Mouse (Mus musculus): ENCODE measurements at regions not wholly inside any gene's neighbourhood (a gene's known extent, or its start where the extent isn't known, plus 50 kb on each side); places are given as distances from the start of the nearest gene placed in this dataset.

GRCm38 (mm10) chr8:10840853-10841531 is 167.3 kb downstream of the Irs2 start:
- DNase-seq: no peak
- intact Hi-C loops (cut with DNase I; ENCODE audit: low total_unique reads): no loop called here

- intact Hi-C loops (cut with DNase I; ENCODE audit: low total_unique reads): no loop called here
- DNase-seq: no peak
Observed at GRCm38 (mm10) chr8:10840044-10840443, 168.2 kb downstream of the Irs2 start.

- intact Hi-C loops (cut with DNase I; ENCODE audit: low total_unique reads): loop anchor here (10.0 kb wide), 1 partner anchor 170 kb away; the partner anchor contains the start of gene Irs2
- no peak for DNase-seq
Observed at GRCm38 (mm10) chr8:10835054-10835453, 173.2 kb downstream of the Irs2 start.

GRCm38 (mm10) chr8:10831864-10832263 is 176.4 kb downstream of the Irs2 start:
- DNase-seq: no peak
- intact Hi-C loops (cut with DNase I; ENCODE audit: low total_unique reads): loop anchor here (10.0 kb wide), 1 partner anchor 173 kb away; the partner anchor contains the start of gene Irs2

GRCm38 (mm10) chr8:10831277-10831676 is 177.0 kb downstream of the Irs2 start:
- intact Hi-C loops (cut with DNase I; ENCODE audit: low total_unique reads): loop anchor here (10.0 kb wide), 1 partner anchor 174 kb away; the partner anchor contains the start of gene Irs2
- DNase-seq: no peak

- intact Hi-C loops (cut with DNase I; ENCODE audit: low total_unique reads): loop anchor here (10.0 kb wide), 1 partner anchor 174 kb away; the partner anchor contains the start of gene Irs2
- DNase-seq: no peak
Observed at GRCm38 (mm10) chr8:10830835-10831234, 177.4 kb downstream of the Irs2 start.

GRCm38 (mm10) chr8:10828580-10828979 is 179.7 kb downstream of the Irs2 start:
- intact Hi-C loops (cut with DNase I; ENCODE audit: low total_unique reads): no loop called here
- DNase-seq: no peak

GRCm38 (mm10) chr8:10827560-10827959 is 180.7 kb downstream of the Irs2 start:
- DNase-seq: peak; percentile 23
- intact Hi-C loops (cut with DNase I; ENCODE audit: low total_unique reads): no loop called here

GRCm38 (mm10) chr8:10825981-10826380 is 182.3 kb downstream of the Irs2 start:
- DNase-seq: no peak
- intact Hi-C loops (cut with DNase I; ENCODE audit: low total_unique reads): no loop called here

- intact Hi-C loops (cut with DNase I; ENCODE audit: low total_unique reads): no loop called here
- DNase-seq: peak; percentile 18
Observed at GRCm38 (mm10) chr8:10825192-10825926, 182.9 kb downstream of the Irs2 start.

- no peak for DNase-seq
- intact Hi-C loops (cut with DNase I; ENCODE audit: low total_unique reads): no loop called here
Observed at GRCm38 (mm10) chr8:10821901-10822300, 186.4 kb downstream of the Irs2 start.

- intact Hi-C loops (cut with DNase I; ENCODE audit: low total_unique reads): no loop called here
- DNase-seq: no peak
Observed at GRCm38 (mm10) chr8:10814499-10814898, 193.8 kb downstream of the Irs2 start.

- DNase-seq: no peak
- intact Hi-C loops (cut with DNase I; ENCODE audit: low total_unique reads): no loop called here
Observed at GRCm38 (mm10) chr8:10812060-10812670, 196.1 kb downstream of the Irs2 start.

- intact Hi-C loops (cut with DNase I; ENCODE audit: low total_unique reads): no loop called here
- DNase-seq: no peak
Observed at GRCm38 (mm10) chr8:10807040-10807439, 201.2 kb downstream of the Irs2 start.

GRCm38 (mm10) chr8:10805405-10806151 is 202.7 kb downstream of the Irs2 start:
- intact Hi-C loops (cut with DNase I; ENCODE audit: low total_unique reads): no loop called here
- no peak for DNase-seq

GRCm38 (mm10) chr8:10804974-10805373 is 203.3 kb downstream of the Irs2 start:
- no peak for DNase-seq
- intact Hi-C loops (cut with DNase I; ENCODE audit: low total_unique reads): no loop called here

GRCm38 (mm10) chr8:10802003-10802402 is 206.3 kb downstream of the Irs2 start:
- no peak for DNase-seq
- intact Hi-C loops (cut with DNase I; ENCODE audit: low total_unique reads): no loop called here

GRCm38 (mm10) chr8:10801580-10801979 is 206.7 kb downstream of the Irs2 start:
- DNase-seq: no peak
- intact Hi-C loops (cut with DNase I; ENCODE audit: low total_unique reads): no loop called here

GRCm38 (mm10) chr8:10798444-10798843 is 209.8 kb downstream of the Irs2 start:
- intact Hi-C loops (cut with DNase I; ENCODE audit: low total_unique reads): no loop called here
- no peak for DNase-seq

Measured in gastrocnemius, postnatal 14 days (tissue).